Comparison of ENCODE assay signal across 8 mouse cellular contexts in the genomic region with DNA sequence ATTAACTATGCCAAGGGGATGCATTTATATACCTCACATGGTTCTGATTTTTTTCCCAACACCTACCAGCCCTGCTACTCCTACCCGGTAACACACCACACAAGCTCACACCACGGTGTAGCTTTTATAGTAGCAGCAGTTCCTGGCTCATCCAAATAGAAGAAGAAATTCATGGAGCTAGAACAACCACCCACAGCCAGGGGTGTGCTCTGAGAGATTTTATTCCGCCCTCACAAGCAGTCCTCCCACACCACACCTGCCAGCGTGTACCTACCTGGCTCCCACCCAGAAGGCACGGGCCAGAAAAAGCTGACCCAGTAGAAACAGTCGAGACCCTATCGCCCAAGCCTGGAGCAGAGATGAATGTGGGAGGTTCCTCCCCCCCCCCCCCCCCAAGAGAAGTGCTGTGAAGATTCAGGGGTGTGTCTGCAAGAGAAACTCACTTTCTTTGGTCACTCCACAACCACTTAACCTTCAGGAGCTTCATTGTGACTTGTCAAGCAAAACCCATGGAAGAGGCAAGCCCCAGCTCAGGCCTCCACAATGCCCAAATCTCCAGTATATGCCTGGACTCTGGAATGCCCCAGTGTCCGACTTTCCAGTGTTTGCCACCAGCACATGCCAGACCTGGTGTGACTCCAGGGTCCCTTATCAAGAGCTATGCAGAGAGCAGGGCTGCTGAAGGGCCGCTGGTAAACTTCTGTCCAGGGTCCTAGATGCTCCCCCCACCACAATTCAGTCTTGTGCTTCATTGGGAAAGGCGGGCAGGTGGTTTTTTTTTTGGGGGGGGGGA. TPM values are rescaled to one million over a fixed set of nuclear protein-coding genes. Genes with fewer than 3 reads are reported as not detected.
DNase-seq lines count a peak whose midpoint lies in the region; ATAC-seq and TF ChIP-seq lines count a peak whose summit lies in the region.

No protein-coding gene starts in this region.

- 0 out of 2 replicates have a peak, but pooled peaks cover 4% of the 10 kb centered on the region for H3K4me1 ChIP-seq in kidney, postnatal 0 days (replicated peaks; ENCODE audit: insufficient read depth, low read length)
- H3K4me1 ChIP-seq in embryonic facial prominence, embryonic 13.5 days = peaks cover 32% of the 10 kb centered on the region
- peaks cover 22% of the 10 kb centered on the region for H3K4me1 ChIP-seq in limb, embryonic 15.5 days

- no peak for DNase-seq in kidney, postnatal 0 days (ENCODE audit: low spot score)
- DNase-seq in kidney, adult 9 months = no peak
- DNase-seq in heart, postnatal 4 days = peak; percentile 51
- DNase-seq in thymus, postnatal 25 days = no peak
- no peak for DNase-seq in spleen, adult 18-20 months
- no peak for DNase-seq in adrenal gland, postnatal 4 days (ENCODE audit: low spot score in 2 of 2)

- WGBS in kidney, postnatal 0 days = 35% methylated on average over 10 of the region's 10 CpGs
- WGBS in embryonic facial prominence, embryonic 13.5 days = 35% methylated on average over 10 of the region's 10 CpGs
- WGBS in limb, embryonic 15.5 days = 23% methylated on average over 10 of the region's 10 CpGs

- H3K9me3 ChIP-seq in kidney, postnatal 0 days (replicated peaks; ENCODE audit: low read length) = no peaks in the 10 kb centered on the region
- no peaks in the 10 kb centered on the region for H3K9me3 ChIP-seq in embryonic facial prominence, embryonic 13.5 days
- H3K9me3 ChIP-seq in limb, embryonic 15.5 days = no peaks in the 10 kb centered on the region

- peak overlapping the region; percentile 59 for H3K4me3 ChIP-seq in kidney, postnatal 0 days (replicated peaks; ENCODE audit: low read depth, low read length)
- H3K4me3 ChIP-seq in embryonic facial prominence, embryonic 13.5 days = peak overlapping the region; percentile 64
- H3K4me3 ChIP-seq in limb, embryonic 15.5 days = peak overlapping the region; percentile 61

- no peak overlapping the region; the same call in 1 of the 2 replicates for H3K9ac ChIP-seq in kidney, postnatal 0 days (ENCODE audit: low read depth, low read length)
- H3K9ac ChIP-seq in embryonic facial prominence, embryonic 13.5 days = peak overlapping the region; percentile 74
- no peak overlapping the region for H3K9ac ChIP-seq in limb, embryonic 15.5 days

- H3K27ac ChIP-seq in kidney, postnatal 0 days = no peak overlapping the region
- no peak overlapping the region for H3K27ac ChIP-seq in embryonic facial prominence, embryonic 13.5 days
- no peak overlapping the region for H3K27ac ChIP-seq in limb, embryonic 15.5 days

- no peaks in the 10 kb centered on the region for H3K36me3 ChIP-seq in kidney, postnatal 0 days (ENCODE audit: insufficient read depth, low read length)
- H3K36me3 ChIP-seq in embryonic facial prominence, embryonic 13.5 days = no peaks in the 10 kb centered on the region
- H3K36me3 ChIP-seq in limb, embryonic 15.5 days = no peaks in the 10 kb centered on the region

- TF ChIP-seq CTCF in kidney, postnatal 0 days (IDR thresholded peaks at IDR 0.05; ENCODE audit: low read depth) = no peak

- peak overlapping the region; percentile 79 for H3K4me2 ChIP-seq in kidney, postnatal 0 days (ENCODE audit: low read length)
- peak overlapping the region; percentile 78 for H3K4me2 ChIP-seq in embryonic facial prominence, embryonic 13.5 days
- peak overlapping the region; percentile 84 for H3K4me2 ChIP-seq in limb, embryonic 15.5 days

- no peaks in the 10 kb centered on the region for H3K27me3 ChIP-seq in kidney, postnatal 0 days (ENCODE audit: insufficient read depth, low read length)
- peaks cover 35% of the 10 kb centered on the region for H3K27me3 ChIP-seq in embryonic facial prominence, embryonic 13.5 days
- peaks cover 20% of the 10 kb centered on the region for H3K27me3 ChIP-seq in limb, embryonic 15.5 days

- ATAC-seq in kidney, postnatal 0 days (replicated peaks; ENCODE audit: low FRiP score, low read depth) = no peak
- ATAC-seq in embryonic facial prominence, embryonic 13.5 days (ENCODE audit: insufficient number of reproducible peaks, insufficient read depth, low FRiP score, low TSS enrichment, low read depth) = no peak
- no peak for ATAC-seq in limb, embryonic 15.5 days (ENCODE audit: insufficient number of reproducible peaks, low FRiP score, low TSS enrichment, low read depth)

RNA-seq across cellular contexts. Expression of a gene that starts 1.2 kb away (rescaled TPM):
- 17.1 and 19.1 TPM in 2 replicates for polyA plus RNA-seq in kidney, postnatal 0 days (2015; fragmentation: Nextera tagmentation; extraction: Ambion mirVana)
- 17.9 and 21.8 TPM in 2 replicates for polyA plus RNA-seq in embryonic facial prominence, embryonic 13.5 days (2015; fragmentation: Nextera tagmentation; extraction: Ambion mirVana)
- 100 to 1,000 TPM; 178 to 205 TPM for total RNA-seq in heart, postnatal 4 days (2021)
- polyA plus RNA-seq in limb, embryonic 15.5 days (2015; fragmentation: Nextera tagmentation; extraction: Ambion mirVana) = 38.1 and 39.8 TPM in 2 replicates
- 10 to 100 TPM; 15.5 to 20.4 TPM for total RNA-seq in adrenal gland, postnatal 4 days (2021)
